Mouse (Mus musculus): Measurements from ENCODE around the gene Igf1r.

Gene Igf1r

GRCm38 (mm10) chr7:68049048-68049447 is 96.4 kb downstream of the Igf1r start:
- no peak for DNase-seq (ENCODE audit: low spot score in 2 of 2)

DNA sequence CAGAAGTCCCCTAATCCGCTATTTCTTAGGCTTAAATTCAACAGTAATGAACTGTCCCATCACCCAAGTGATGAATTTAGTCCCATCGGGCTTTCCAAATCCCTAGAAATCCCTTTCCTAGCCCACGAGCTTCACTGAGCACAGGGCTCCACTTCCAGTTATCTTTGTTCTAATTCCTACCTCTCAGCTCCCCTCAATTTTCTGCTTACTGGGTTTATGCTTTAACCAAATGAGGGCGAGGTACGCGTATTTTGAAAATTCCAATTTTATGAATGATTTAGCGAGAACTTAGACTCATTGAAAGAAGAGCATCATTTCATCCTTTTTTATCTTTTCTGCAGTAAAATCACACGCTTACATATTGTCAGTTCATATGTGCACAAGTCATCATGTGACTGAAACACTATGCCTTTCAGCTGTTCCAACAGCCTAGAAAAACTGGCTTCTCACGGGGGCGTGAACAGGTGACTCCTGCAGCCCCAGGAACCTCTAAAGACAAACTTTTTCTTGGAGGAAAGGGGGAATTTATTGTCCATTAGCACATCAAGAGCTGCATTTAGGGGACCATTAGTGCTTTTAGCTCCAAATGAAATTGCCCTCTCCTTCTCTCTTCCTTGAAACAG is 100.5 kb downstream of the Igf1r start:
- no peak for DNase-seq (ENCODE audit: low spot score in 2 of 2)

GRCm38 (mm10) chr7:68054498-68054897 is 101.9 kb downstream of the Igf1r start:
- DNase-seq (ENCODE audit: low spot score in 2 of 2), result no peak

- no peak for DNase-seq (ENCODE audit: low spot score in 2 of 2)
Observed at GRCm38 (mm10) chr7:68054956-68055355, 102.3 kb downstream of the Igf1r start.

DNA sequence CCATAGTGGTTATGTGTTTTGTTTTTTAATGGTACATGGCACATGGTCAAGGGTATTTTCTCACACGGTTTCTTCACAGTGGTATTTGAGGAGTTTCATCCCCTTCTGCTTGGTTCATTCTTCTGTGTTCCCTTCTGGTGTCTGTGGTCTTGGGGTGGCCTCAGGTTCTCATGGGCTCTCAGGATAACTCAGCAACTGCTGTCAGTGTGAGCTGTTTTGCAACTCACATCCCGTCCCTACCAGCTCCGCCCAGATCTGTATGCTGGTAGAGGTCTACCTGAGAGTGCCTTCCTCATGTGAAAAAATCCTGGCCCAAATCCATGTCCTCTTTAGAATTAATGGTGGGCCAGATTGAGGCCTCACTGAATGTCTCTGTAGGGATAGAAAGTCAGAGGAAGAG is 104.4 kb downstream of the Igf1r start:
- no peak for DNase-seq (ENCODE audit: low spot score in 2 of 2)

- no peak for DNase-seq (ENCODE audit: low spot score in 2 of 2)
Observed at GRCm38 (mm10) chr7:68059690-68060089, 107.1 kb downstream of the Igf1r start.

DNA sequence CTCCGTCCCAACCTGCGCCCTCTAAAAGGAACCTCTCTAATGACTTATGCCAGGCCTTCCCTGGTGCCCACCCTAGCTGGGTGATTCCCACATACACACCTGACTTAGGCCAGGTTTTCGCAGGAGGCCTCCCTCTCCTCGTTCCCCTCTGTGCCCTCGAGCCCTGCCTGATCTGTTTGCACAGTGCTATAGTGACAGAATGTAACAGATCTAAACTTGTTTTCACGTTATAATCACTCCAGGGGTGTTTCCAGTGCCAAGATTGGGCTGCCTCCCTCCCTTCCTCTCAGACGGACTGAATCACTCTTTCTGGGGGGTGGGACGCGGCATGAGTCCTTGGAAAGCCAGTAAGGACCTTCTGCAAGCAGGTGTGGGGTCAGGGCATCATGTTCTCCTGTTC is 108.8 kb downstream of the Igf1r start:
- DNase-seq (ENCODE audit: low spot score in 2 of 2), result no peak

DNA sequence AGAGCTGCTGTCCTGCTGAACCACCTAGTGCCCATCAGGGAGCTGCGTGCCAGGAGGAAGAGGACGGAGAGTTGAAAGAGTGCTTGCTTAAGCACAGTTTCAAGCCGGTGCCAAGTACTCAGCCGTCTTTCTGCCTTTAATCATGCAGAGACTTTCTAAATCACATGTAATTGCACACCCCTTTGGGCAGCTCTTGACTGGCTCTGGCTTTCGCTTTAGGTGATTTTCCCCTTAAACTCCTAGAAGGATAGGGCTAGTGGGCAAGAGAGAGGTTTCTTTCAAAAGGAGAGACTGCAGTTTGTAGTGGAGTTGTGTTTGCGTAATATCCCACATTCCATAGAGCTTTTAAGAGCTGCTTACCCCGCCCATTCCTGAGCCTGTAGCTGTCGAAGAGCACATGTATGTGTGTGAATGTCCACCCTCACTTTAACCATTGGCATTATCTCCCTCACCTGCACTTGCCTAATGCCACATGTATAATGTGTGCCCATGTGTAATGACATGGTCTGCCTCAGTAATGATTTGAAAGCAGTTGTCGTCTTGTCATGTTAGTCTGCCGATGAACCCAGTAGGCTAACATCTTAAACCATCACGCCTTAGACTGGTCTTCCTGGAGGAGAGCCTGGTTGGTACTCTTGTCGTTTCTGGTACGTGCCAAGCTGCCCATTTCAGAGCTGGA is 109.7 kb downstream of the Igf1r start:
- no peak for DNase-seq (ENCODE audit: low spot score in 2 of 2)

DNA sequence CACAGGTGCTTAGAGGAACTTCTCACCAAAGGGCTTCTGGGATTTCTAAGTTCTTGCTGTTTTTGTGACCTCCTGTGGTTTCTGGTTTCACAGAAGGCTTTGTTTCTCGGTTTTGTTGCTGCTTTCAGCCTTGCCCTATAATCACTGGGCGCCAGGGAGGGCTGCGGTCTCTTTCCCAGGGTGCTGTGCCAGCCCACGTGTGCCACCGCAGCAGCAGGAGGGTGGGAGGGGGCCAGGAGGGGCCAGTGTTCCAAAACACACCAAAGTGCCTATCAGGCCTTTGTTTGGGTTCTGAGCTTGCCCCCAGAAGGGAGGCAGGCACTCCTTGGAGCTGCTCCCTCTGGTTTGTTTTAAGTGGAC is 110.2 kb downstream of the Igf1r start:
- no peak for DNase-seq (ENCODE audit: low spot score in 2 of 2)

DNA sequence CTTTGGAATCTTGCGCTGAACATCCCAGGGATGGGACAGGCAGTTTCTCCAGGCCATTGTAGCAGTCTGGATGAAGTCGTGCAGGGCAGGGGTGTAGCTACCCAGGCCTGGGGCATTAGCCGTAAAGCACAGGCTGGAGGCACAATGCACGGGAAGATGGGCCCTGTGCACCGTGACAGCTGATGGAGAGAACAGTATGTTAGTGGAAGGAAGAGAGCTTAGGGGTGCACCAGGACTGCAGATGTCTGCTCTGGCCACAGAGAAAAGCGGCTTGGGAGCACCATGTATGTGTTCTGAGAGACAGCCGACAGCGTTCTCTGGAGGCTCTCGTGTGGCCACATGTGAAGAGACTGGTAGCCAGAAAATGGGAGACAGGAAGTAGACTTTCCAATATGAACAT is 111.1 kb downstream of the Igf1r start:
- DNase-seq (ENCODE audit: low spot score in 2 of 2), result no peak

DNA sequence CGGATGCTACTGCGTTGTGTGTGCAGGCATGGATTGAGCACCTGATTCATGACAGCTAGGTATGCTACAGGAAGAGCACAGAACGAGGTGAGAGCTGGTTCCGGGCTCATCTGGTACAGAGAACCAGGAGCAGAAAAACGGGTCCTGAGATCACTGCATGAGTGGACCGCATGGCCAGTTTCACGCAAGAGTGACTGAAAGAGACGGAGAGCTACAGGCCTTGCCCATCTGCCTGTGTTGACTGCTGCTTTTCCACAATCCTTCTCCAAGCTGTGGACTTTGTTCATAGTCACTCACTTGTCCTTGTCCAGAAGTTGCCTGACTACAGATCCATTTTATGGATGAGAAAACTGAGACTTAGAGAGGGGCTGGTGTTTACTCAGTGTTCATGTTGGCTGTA is 111.5 kb downstream of the Igf1r start:
- no peak for DNase-seq (ENCODE audit: low spot score in 2 of 2)

- no peak for DNase-seq (ENCODE audit: low spot score in 2 of 2)
Observed at GRCm38 (mm10) chr7:68064647-68065362, 112.2 kb downstream of the Igf1r start.

- no peak for DNase-seq (ENCODE audit: low spot score in 2 of 2)
Observed at GRCm38 (mm10) chr7:68065904-68066303, 113.3 kb downstream of the Igf1r start.

GRCm38 (mm10) chr7:68067321-68067720 is 114.7 kb downstream of the Igf1r start:
- no peak for DNase-seq (ENCODE audit: low spot score in 2 of 2)

DNA sequence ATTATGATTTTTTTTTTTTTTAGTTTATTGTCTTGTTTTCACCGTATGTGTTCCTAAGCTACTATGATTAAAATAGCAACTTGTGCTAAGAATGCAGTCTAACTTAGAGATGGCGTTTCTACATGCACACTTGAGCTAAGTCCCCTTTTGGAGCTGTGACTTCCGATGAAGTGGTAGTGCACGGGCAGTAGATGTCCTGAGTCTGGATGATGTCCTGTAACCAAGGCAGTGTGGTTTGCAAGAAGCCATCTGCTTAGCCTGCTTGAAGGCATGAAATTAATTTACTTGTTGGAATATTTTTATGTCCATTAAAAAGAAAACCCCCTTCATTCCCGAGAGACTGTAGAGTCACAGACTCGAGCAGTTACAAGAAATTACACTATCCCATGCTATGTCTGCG is 116.7 kb downstream of the Igf1r start:
- DNase-seq (ENCODE audit: low spot score in 2 of 2), result no peak

GRCm38 (mm10) chr7:68070030-68070429 is 117.4 kb downstream of the Igf1r start:
- no peak for DNase-seq (ENCODE audit: low spot score in 2 of 2)

GRCm38 (mm10) chr7:68070626-68071025 is 118.0 kb downstream of the Igf1r start:
- DNase-seq (ENCODE audit: low spot score in 2 of 2), result no peak

GRCm38 (mm10) chr7:68071050-68071449 is 118.4 kb downstream of the Igf1r start:
- no peak for DNase-seq (ENCODE audit: low spot score in 2 of 2)

DNA sequence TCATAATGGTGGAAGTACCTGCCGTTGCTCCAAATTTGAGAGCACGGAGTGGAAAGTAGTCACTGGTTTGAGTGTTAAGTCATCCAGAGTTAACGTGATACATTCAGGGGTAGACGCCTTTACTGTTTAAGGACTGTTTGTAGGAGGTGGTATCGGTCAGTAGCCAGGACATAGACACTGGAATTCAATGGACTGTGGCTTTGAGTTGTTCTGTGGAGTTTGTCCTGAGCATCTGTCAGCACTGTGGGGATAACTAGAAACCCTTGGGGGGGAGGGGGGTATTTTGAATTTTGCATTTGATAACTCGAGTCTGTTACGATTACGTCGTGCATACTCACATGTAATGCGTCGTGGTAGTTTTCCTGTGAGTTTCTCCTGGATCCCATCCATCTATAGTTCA is 119.1 kb downstream of the Igf1r start:
- DNase-seq (ENCODE audit: low spot score in 2 of 2), result no peak

- DNase-seq (ENCODE audit: low spot score in 2 of 2), result no peak
Observed at GRCm38 (mm10) chr7:68072524-68073459, 120.2 kb downstream of the Igf1r start.

GRCm38 (mm10) chr7:68073460-68073806 is 120.8 kb downstream of the Igf1r start:
- DNase-seq (ENCODE audit: low spot score in 2 of 2), result no peak

DNA sequence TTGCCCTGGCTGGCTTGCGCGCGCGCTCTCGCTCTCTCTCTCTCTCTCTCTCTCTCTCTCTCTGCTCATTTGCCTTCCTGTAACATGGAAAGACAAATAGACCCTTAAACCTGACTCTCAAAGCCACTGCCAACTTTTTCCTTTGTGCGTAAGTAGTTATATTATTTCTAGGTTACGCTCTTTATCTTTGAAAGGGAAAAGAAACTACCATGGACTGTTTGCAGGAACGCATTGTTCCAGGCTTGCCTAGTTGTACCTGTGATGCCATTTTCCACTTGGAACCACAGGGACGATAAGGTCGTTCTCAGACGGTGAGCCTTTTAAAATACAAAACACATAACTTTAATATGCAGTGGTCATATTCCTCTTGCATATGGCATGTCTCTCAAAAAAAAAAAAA is 122.1 kb downstream of the Igf1r start:
- DNase-seq (ENCODE audit: low spot score in 2 of 2), result no peak

Measured in urinary bladder, postnatal 4 days (tissue).